Mouse (Mus musculus): Measurements from ENCODE around the gene Zmym5. TPM values are rescaled to one million over a fixed set of nuclear protein-coding genes. Genes with fewer than 3 reads are reported as not detected.
"Not testable (repeated sequence)": the region's sequence is repeated elsewhere in the genome, so short reads cannot be mapped to it uniquely, and the experiment has no call there.

Zmym5 gene
- polyA plus RNA-seq, 1 experiment from 2014 or later, result 19.4 TPM

DNA sequence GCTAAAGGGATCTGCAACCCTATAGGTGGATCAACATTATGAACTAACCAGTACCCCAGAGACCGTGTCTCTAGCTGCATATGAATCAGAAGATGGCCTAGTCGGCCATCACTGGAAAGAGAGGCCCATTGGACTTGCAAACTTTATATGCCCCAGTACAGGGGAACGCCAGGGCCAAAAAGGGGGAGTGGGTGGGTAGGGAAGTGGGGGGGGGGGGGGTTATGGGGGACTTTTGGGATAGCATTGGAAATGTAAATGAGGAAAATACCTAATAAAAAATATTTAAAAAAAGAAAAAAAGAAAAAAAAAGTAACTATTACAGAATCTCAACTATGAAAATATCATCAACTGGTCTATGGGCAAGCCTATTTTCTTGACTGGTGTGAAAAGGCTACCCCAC lies 46.4 kb downstream of the Zmym5 start:
- H3K36me3 ChIP-seq, result peaks cover 14% of the 10 kb centered on the region; the same call in 1 of the 2 replicates
- not testable (repeated sequence) for ATAC-seq; H3K4me3 ChIP-seq (replicated peaks); H3K27ac ChIP-seq; H3K4me1 ChIP-seq (replicated peaks); H3K4me2 ChIP-seq (replicated peaks); H3K27me3 ChIP-seq (replicated peaks); H3K9me3 ChIP-seq; H3K9ac ChIP-seq
- WGBS, result 91% methylated on average over 3 of the region's 3 CpGs

DNA sequence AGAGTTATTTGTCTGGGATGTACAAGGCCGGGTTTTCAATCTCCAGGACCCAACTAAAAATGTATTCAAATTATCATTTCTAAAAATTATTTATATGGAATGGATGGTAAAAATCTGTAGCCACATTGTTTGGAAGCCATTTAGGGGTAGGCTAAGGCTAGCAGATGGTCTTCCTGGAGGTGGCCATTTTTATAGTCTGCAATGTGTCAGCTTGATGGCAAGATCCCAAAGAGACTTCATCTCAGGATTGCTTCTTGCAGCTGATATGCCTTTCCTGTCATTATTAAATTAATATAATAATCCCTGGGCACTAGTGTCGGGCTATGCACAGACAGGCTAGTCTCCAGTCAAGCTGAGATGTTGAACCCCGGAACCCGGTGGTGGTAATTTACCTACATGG lies 60.2 kb downstream of the Zmym5 start:
- Histone ChIP-seq H3K4me1 (replicated peaks) (no peaks in the 10 kb centered on the region), H3K27me3 (replicated peaks) (no peaks in the 10 kb centered on the region), H3K27ac (no peak overlapping the region), H3K4me3 (replicated peaks) (no peak overlapping the region), H3K36me3 (peaks cover 19% of the 10 kb centered on the region), H3K4me2 (replicated peaks) (no peak overlapping the region), H3K9ac (no peak overlapping the region), H3K9me3 (no peaks in the 10 kb centered on the region)
- ATAC-seq, result no peak
- 88% methylated on average over 4 of the region's 4 CpGs for WGBS

Other genes with a start within 250 kb of the Zmym5 start
- gene Cenpj, start 236.3 kb downstream of the Zmym5 start, polyA plus RNA-seq (2015; fragmentation: Nextera tagmentation; extraction: Ambion mirVana), result 6.3 and 7.1 TPM in 2 replicates
- gene Parp4, start 236.1 kb downstream of the Zmym5 start, polyA plus RNA-seq (2015; fragmentation: Nextera tagmentation; extraction: Ambion mirVana), result 4.6 and 5.1 TPM in 2 replicates
- 26.3 and 26.5 TPM in 2 replicates for gene Mphosph8, start 143.5 kb downstream of the Zmym5 start, polyA plus RNA-seq (2015; fragmentation: Nextera tagmentation; extraction: Ambion mirVana)
- gene Pspc1, start 33.4 kb downstream of the Zmym5 start, polyA plus RNA-seq (2015; fragmentation: Nextera tagmentation; extraction: Ambion mirVana), result 20.5 and 24.7 TPM in 2 replicates
- gene Zmym2, start 74.9 kb upstream of the Zmym5 start, polyA plus RNA-seq (2015; fragmentation: Nextera tagmentation; extraction: Ambion mirVana), result 30.1 and 30.3 TPM in 2 replicates
- 0.06 and 0.19 TPM in 2 replicates for gene Gja3, start 246.4 kb upstream of the Zmym5 start, polyA plus RNA-seq (2015; fragmentation: Nextera tagmentation; extraction: Ambion mirVana)

Data from intestine, embryonic 15.5 days (tissue).